Mouse (Mus musculus) stomach, postnatal 0 days (tissue): ENCODE results near the gene Tbc1d16.
A peak's percentile ranks its signal among the peaks of the same experiment; 100 is the strongest.

Source experiments
- CTCF ChIP-seq: IDR thresholded peaks from 2 replicates; pipeline ENCODE4 v1.5.1; 2016; ENCODE audit warnings: antibody characterized with exemption, low read depth, mild to moderate bottlenecking, moderate library complexity
- EP300 ChIP-seq: optimal IDR thresholded peaks from 2 replicates; pipeline ENCODE3; 2016; ENCODE audit warnings: antibody characterized with exemption

DNA sequence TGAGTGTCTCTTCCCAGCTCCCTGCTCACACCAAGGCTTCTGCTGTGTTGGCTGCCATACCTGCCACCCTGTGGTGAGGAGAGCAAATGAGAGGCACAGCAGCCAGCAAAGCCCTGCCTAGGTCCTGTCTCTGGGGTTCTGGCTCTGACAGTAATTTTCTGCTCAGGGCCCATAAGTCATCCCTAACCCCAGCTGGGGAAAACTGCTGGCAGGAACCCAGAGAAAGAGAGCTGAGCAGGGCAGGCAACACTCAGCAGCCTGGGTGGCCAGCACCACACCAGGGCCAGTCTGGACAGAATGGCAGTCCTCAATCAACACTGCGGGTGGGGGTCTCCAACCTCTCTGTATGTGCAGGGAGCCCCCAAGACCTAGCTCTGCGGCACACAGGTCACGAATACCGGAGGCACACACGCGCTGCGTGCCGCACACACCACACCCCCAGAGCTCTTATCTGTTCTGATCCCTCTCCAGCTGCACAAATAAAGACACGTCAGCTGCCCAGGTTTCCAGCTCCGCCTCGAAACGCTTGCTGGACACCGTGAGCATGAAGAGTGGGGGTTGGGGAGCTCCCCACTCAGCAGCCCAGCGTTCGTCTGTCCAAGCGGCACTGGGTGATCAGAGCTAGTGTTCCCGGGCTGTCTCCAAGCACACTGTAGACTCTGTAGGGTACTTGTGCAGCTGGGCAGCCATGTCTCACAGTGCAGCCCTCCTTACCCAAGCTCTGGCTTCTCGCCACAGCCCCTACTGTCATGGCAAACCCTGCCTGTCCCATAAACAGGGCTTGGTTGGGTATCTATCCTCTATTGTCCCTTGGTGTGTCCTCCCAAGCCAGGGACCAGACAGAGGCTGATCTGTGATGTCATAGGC is 13.0 kb downstream of the Tbc1d16 start:
- TF ChIP-seq CTCF (peak; percentile 68), EP300 (no peak)
